Mouse (Mus musculus): ENCODE results near the gene Pkd1l1. TPM values are rescaled to one million over a fixed set of nuclear protein-coding genes. Genes with fewer than 3 reads are reported as not detected.

Gene Pkd1l1
- total and polyA plus RNA-seq, 3 experiments: not detected

DNA sequence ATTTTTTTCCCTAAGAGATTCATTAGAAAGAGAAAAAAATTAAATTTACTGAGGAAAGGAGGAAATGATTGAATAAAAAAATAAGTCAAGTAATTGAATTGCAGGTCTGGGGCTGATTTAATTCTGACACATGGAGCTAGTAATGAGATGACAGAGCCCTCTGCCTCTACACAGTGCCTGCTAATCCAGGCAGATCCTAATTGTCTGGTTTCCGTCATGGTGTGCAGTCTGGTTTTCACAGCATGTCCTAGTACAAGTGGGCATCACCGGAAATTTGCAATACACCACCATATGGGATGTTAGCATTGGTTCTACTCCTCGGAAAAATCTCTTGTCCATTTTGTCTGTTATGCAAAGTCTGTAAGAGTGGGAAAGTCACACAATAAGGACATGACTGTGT, 168.9 kb downstream of the Pkd1l1 start:
- in situ Hi-C loops (cut with MboI; ENCODE audit: low pct_ligation_motif_present, low pct_unique_long_range_greater_than_20kb, low sequenced_read_pairs): no loop called here
- TF ChIP-seq MYC (IDR thresholded peaks at IDR 0.05; ENCODE audit: low read depth, low read length): no peak
- no peak for TF ChIP-seq RAD21 (IDR thresholded peaks at IDR 0.05; ENCODE audit: low read depth, low read length)
- no peak for TF ChIP-seq HCFC1 (IDR thresholded peaks at IDR 0.05; ENCODE audit: low read depth, low read length)
- TF ChIP-seq NRF1 (IDR thresholded peaks at IDR 0.05; ENCODE audit: low read depth, low read length): no peak
- Histone ChIP-seq H3K27ac (ENCODE audit: insufficient read depth, low read depth) (no peak overlapping the region), H3K4me3 (replicated peaks in 1 of 3; ENCODE audit: low read depth in 2 of 3, low read length in 2 of 3, poor library complexity in 1 of 3) (no peak overlapping the region), H3K4me2 (ENCODE audit: insufficient read depth, low read depth, poor library complexity, severe bottlenecking) (no peak overlapping the region), H3K79me2 (replicated peaks; ENCODE audit: control insufficient read depth, extremely low read depth, insufficient read depth, poor library complexity, severe bottlenecking) (no peaks in the 10 kb centered on the region), H3K9ac (ENCODE audit: insufficient read depth, low read depth) (no peak overlapping the region), H3K9me3 (replicated peaks; ENCODE audit: low read length) (no peaks in the 10 kb centered on the region), H3K27me3 (replicated peaks) (peaks cover 85% of the 10 kb centered on the region), H3K4me1 (ENCODE audit: control insufficient read depth in 1 of 2, insufficient read depth in 2 of 2) (no peaks in the 10 kb centered on the region), H3K36me3 (replicated peaks in 1 of 2; ENCODE audit: control insufficient read depth in 1 of 2, insufficient read depth in 1 of 2, low read length in 1 of 2) (no peaks in the 10 kb centered on the region)
- no peak for DNase-seq (ENCODE audit: extremely low read depth)
- dilution Hi-C loops (cut with MboI; ENCODE audit: extremely low pct_ligation_motif_present, extremely low pct_unique_long_range_greater_than_20kb, low sequenced_read_pairs): no loop called here

DNA sequence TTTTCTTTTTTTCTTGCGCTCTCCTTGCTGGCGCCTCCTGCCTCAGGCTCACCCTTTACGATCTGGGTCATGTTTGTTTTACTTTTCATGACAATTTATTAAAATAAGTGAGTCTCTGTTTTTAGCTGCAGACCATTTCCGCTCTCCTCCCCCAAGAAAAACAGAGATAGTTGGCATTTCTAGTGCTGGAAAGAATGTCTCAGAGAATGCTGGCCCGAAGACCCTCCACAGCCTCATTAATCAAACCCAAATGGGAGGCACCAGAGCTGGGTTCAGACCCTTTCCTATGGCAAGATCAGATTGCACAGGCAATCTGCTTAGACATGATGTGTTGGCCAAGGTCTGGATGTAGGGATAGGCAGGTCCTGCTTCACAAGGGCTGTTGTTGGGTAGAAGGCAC, 175.6 kb downstream of the Pkd1l1 start:
- Histone ChIP-seq H3K79me2 (replicated peaks; ENCODE audit: control insufficient read depth, extremely low read depth, insufficient read depth, poor library complexity, severe bottlenecking) (no peaks in the 10 kb centered on the region), H3K27me3 (replicated peaks) (peaks cover 97% of the 10 kb centered on the region), H3K9ac (ENCODE audit: insufficient read depth, low read depth) (no peak overlapping the region), H3K4me3 (replicated peaks in 1 of 3; ENCODE audit: low read depth in 2 of 3, low read length in 2 of 3, poor library complexity in 1 of 3) (no peak overlapping the region), H3K27ac (ENCODE audit: insufficient read depth, low read depth) (no peak overlapping the region), H3K4me2 (ENCODE audit: insufficient read depth, low read depth, poor library complexity, severe bottlenecking) (no peak overlapping the region), H3K9me3 (replicated peaks; ENCODE audit: low read length) (no peaks in the 10 kb centered on the region), H3K4me1 (ENCODE audit: control insufficient read depth in 1 of 2, insufficient read depth in 2 of 2) (peaks cover 0 to 2% of the 10 kb centered on the region in 2 experiments; a peak in 1 of 4 replicates), H3K36me3 (replicated peaks in 1 of 2; ENCODE audit: control insufficient read depth in 1 of 2, insufficient read depth in 1 of 2, low read length in 1 of 2) (no peaks in the 10 kb centered on the region)
- TF ChIP-seq E2F4 (IDR thresholded peaks at IDR 0.05; ENCODE audit: insufficient replicate concordance, low read depth, low read length): no peak
- no peak for TF ChIP-seq ETS1 (conservative IDR thresholded peaks at IDR 0.05; ENCODE audit: low read depth, low read length)
- no peak for TF ChIP-seq RCOR1 (conservative IDR thresholded peaks at IDR 0.05; ENCODE audit: low read depth, low read length)
- no peak for TF ChIP-seq MEF2A (IDR thresholded peaks at IDR 0.05; ENCODE audit: borderline replicate concordance, low read depth, low read length)
- no peak for TF ChIP-seq UBTF (IDR thresholded peaks at IDR 0.05; ENCODE audit: low read depth, low read length)
- no peak for TF ChIP-seq PAX5 (IDR thresholded peaks at IDR 0.05; ENCODE audit: low read length)
- no peak for TF ChIP-seq CHD1 (IDR thresholded peaks at IDR 0.05; ENCODE audit: low read depth, low read length)
- in situ Hi-C loops (cut with MboI; ENCODE audit: low pct_ligation_motif_present, low pct_unique_long_range_greater_than_20kb, low sequenced_read_pairs): no loop called here
- dilution Hi-C loops (cut with MboI; ENCODE audit: extremely low pct_ligation_motif_present, extremely low pct_unique_long_range_greater_than_20kb, low sequenced_read_pairs): no loop called here
- no peak for DNase-seq (ENCODE audit: extremely low read depth)

GRCm38 (mm10) chr11:8795031-8795430, 178.0 kb downstream of the Pkd1l1 start:
- H3K27me3 ChIP-seq (replicated peaks): peaks cover 97% of the 10 kb centered on the region
- TF ChIP-seq NELFE (IDR thresholded peaks at IDR 0.05; ENCODE audit: low read depth, low read length): no peak
- no peak for TF ChIP-seq MYC (IDR thresholded peaks at IDR 0.05; ENCODE audit: low read depth, low read length)
- in situ Hi-C loops (cut with MboI; ENCODE audit: low pct_ligation_motif_present, low pct_unique_long_range_greater_than_20kb, low sequenced_read_pairs): no loop called here

More at GRCm38 (mm10) chr11:8795031-8795430, 178.0 kb downstream of the Pkd1l1 start:
- Histone ChIP-seq H3K9ac (ENCODE audit: insufficient read depth, low read depth) (no peak overlapping the region), H3K79me2 (replicated peaks; ENCODE audit: control insufficient read depth, extremely low read depth, insufficient read depth, poor library complexity, severe bottlenecking) (no peaks in the 10 kb centered on the region), H3K36me3 (replicated peaks in 1 of 2; ENCODE audit: control insufficient read depth in 1 of 2, insufficient read depth in 1 of 2, low read length in 1 of 2) (no peaks in the 10 kb centered on the region), H3K4me3 (replicated peaks in 1 of 3; ENCODE audit: low read depth in 2 of 3, low read length in 2 of 3, poor library complexity in 1 of 3) (no peak overlapping the region), H3K4me1 (ENCODE audit: control insufficient read depth in 1 of 2, insufficient read depth in 2 of 2) (peaks cover 0 to 2% of the 10 kb centered on the region in 2 experiments; a peak in 1 of 4 replicates), H3K9me3 (replicated peaks; ENCODE audit: low read length) (no peaks in the 10 kb centered on the region), H3K4me2 (ENCODE audit: insufficient read depth, low read depth, poor library complexity, severe bottlenecking) (no peak overlapping the region), H3K27ac (ENCODE audit: insufficient read depth, low read depth) (no peak overlapping the region)
- no peak for DNase-seq (ENCODE audit: extremely low read depth)
- dilution Hi-C loops (cut with MboI; ENCODE audit: extremely low pct_ligation_motif_present, extremely low pct_unique_long_range_greater_than_20kb, low sequenced_read_pairs): no loop called here

All from CH12.LX (cell line).